Mouse (Mus musculus): ENCODE measurements at regions not wholly inside any gene's neighbourhood (a gene's known extent, or its start where the extent isn't known, plus 50 kb on each side); places are given as distances from the start of the nearest gene placed in this dataset.

DNA sequence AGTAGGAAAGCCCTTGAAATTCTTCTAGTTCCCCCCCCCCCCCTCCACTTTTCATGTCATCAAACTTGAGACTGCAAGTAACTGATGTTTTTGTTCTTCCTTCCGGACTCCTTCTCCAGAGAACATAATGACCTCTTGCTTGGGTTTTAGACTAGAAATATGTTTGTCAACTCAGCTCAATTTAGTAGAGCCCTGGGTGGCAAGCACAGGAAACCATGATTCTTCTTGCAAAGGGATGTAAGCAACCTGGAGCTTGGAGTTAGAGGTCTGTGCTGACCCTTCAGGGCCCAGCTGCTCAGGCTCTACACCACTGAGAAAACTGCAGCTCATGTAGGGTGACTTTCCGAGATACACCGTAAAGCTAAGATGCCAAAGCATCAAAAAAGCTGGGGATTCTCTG lies 127.2 kb upstream of the Meis1 start:
- no peak for DNase-seq (ENCODE audit: low read depth, low spot score)

DNA sequence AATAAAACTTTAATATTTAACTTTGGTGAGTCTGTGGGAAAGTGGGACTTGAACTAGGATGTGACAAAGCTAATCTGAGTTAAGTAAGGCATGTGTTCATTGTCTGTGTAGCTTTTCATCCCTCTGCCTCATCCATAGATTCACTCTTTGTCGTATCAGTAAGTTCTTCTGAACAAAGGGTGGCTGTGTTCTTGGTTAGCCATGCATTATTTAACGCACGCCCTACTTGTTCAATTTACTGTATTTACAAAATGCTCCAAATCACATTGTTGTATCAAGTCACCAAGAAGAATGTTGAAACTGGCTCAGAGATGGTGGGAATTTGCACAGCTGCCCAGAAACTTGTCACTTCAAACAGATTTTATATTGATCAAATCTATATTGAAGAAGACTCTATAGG lies 132.2 kb upstream of the Meis1 start:
- DNase-seq (ENCODE audit: low read depth, low spot score): no peak

GRCm38 (mm10) chr11:19153714-19154113 lies 134.9 kb upstream of the Meis1 start:
- no peak for DNase-seq (ENCODE audit: low read depth, low spot score)

DNA sequence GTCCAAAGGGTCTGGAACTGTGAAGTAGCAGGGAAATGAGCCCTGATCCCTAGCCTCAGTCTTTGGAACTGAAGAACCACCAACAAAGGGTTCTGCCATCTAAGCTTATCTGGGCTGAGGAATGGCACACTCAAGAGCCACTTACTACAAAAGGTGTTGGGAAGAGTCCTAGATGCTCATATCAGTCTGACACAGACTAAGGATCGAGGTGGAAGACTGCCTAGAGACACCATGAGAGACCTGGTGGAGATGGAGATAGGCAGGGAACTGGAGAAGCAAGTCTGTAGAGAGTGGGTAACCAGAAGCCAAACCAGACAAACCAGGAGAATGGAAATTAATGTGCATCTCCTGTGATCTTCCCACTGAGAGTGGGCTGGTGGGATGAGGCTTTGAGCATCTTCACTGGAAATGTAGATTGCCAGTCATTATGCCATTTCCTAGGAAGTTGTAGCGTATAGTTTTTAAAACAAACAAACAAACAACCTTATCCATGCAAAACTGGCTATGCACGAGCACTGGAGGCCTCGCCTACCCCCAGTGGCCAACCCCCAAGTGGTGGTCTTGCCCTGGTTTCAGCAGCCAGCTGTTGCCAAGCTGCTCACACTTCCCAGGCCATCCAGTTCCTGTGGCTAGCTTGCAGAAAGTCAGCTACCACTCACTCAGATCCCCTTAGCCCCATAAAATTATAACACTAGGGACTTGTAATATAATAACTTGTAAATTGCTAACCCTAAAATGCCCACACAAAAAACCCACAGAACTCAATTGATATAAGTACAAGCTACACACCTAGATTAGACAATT lies 136.2 kb upstream of the Meis1 start:
- DNase-seq (ENCODE audit: low read depth, low spot score): no peak

GRCm38 (mm10) chr11:19155617-19155983 lies 136.8 kb upstream of the Meis1 start:
- DNase-seq (ENCODE audit: low read depth, low spot score): no peak

DNA sequence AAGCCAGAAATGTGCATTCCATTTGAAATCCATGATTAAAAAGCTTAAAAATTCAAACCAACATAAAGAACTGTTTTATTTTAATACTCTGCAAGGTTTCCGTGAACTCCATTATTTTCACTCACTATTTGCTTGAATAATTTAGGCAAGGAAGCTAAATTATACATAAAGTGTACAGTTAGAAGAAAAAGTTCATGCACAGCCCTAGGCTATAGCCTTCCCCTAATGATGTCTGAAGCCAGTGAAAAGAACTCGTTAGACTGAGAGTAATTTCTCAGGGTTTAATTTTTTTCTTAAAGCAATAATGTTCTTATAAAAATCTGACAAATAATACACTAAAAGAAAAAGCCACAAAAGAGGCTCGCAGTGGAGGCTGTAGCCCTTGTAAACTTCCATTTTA lies 141.4 kb upstream of the Meis1 start:
- DNase-seq (ENCODE audit: low read depth, low spot score): no peak

- peak; percentile 8 for DNase-seq (ENCODE audit: low read depth, low spot score)
These were observed 141.9 kb upstream of the Meis1 start for GRCm38 (mm10) chr11:19160669-19161068.

DNA sequence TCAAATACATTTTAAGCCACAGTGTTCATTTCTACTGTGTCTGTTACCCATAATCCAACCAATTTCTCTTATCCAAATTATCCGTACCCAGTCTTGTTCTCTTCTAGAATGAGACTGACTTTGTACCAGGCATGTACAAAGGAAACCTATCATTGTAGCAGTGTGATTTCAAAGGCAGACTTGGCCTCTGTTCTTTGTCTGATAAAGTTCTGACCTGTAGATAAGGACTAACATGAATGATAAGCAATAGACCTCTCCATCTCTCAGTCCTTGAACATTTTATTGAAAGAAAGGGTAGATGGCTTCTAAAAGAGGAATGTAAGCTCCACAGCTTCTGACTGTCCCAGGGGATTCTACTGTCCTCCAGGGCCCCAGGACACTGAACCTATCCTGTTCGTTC lies 152.2 kb upstream of the Meis1 start:
- no peak for DNase-seq (ENCODE audit: low read depth, low spot score)

GRCm38 (mm10) chr11:19174305-19175017 lies 155.7 kb upstream of the Meis1 start:
- DNase-seq (ENCODE audit: low read depth, low spot score): no peak

GRCm38 (mm10) chr11:19179290-19179689 lies 160.5 kb upstream of the Meis1 start:
- DNase-seq (ENCODE audit: low read depth, low spot score): no peak

DNA sequence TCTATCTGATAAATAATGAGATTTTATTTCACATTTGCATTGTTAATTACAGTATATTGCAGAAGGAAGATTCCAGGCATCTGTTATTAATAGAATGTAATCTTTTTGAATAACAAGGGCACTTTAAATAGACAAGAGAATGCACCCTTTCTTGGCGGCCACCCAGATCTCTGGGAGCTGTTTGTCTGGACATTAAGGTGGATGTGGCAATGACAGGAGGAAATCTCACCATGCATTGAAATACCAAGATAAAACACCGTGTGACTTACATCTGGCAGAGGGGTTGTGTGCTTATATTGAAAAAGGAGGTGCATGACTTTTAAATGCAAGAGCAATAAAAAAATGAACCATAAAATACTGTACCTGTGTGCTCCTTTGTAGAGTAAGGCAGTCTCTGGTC lies 171.0 kb upstream of the Meis1 start:
- no peak for DNase-seq (ENCODE audit: low read depth, low spot score)

DNA sequence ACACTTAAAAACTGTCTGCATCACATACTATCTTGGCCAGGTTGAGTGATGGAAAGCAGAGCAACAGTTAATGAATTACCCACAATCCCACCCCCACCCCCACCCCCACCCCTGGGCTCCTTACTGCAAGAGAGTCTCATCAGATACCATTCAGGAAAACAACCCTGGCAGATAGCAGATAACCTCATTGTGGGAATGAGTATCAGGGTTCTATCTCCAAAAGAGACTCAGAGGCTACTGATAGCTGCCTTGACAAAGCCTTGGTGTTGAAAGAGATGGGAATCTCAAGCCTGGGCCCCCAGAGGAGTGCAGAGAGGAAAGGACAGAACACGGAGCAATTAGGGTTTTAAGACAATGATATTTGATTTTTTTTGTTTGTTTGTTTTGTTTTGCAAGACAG lies 175.7 kb upstream of the Meis1 start:
- no peak for DNase-seq (ENCODE audit: low read depth, low spot score)

DNA sequence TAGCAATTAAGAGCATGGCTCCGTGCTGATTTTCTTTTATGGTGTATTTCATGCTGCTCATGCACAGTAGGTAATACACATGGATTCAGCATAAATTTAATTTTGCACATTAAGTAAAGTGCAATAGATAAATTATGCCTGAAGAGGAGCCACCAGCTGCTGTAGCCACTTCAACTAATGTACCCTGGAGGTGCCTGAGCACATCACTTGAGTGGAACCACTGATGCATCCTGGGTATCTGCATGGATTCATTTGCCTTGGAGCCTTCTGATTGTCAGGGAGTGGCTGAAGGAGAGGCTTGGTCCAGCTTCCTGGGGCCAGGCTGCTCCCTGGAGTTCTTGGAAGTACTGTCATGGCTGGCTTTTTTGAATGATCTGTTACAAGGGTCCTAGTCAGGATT lies 179.0 kb upstream of the Meis1 start:
- DNase-seq (ENCODE audit: low read depth, low spot score): no peak

DNA sequence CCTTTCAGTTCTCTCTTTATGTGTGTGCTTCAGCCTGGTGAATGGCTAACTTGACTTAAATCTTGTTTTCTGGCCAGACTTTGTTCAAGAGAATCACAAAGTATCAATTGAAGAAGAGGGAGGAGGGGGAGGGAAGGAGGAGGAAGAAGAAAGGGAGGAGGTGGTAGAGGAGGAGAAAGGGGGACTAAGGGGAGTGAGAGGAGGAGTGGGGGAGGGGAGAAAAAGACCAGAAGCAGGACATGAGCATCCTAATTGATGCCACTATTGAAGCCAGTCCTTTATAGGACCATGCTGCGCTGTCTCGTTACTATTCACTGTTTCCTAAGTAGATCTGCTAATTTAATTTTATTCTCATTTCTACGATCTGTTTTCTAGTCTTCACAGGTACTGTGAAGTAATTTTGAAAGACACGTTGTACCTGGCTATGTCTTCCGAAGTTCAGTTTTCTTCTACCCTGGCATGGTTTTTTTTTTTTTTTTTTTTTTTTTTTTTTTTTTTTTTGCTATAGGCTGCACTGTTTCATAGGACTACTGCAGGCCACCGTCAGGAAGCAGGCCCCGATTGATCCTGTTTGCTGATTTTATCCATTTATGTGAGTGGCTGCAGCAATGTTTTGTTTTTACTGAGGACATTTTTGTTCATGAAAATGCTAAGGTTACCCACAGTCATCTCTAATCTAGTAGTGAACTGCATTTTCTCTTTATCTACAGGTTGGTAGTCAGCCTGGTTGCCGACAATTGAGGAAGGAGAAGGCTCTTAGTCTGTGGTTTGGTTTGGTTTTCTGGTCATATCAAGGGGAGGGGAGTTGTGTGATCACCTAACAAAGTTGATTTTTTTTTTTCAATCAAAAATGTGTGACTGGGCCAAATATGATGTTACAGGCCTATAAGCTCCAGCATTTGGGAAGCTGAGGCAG lies 184.1 kb upstream of the Meis1 start:
- no peak for DNase-seq (ENCODE audit: low read depth, low spot score)

DNA sequence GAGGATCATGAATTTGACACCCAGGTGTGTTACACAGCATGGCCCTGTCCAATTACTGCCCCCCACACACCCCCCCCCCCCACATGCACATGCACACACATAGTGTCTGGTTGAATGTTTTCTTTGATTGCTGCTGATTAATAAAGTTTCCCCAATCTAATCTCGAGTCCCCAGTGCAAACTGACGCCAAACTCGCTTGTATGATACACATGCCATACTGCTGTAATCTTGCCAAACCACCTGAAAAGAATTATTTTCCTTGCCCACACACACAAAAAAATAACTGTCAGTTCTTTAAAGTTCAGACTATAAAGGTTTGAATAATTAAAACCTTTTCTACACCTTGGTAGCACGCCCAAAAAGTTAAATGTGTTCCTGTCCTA lies 184.7 kb upstream of the Meis1 start:
- DNase-seq (ENCODE audit: low read depth, low spot score): no peak

- no peak for DNase-seq (ENCODE audit: low read depth, low spot score)
These were observed 185.2 kb upstream of the Meis1 start for GRCm38 (mm10) chr11:19203968-19204367.

GRCm38 (mm10) chr11:19204521-19204920 lies 185.7 kb upstream of the Meis1 start:
- no peak for DNase-seq (ENCODE audit: low read depth, low spot score)

DNA sequence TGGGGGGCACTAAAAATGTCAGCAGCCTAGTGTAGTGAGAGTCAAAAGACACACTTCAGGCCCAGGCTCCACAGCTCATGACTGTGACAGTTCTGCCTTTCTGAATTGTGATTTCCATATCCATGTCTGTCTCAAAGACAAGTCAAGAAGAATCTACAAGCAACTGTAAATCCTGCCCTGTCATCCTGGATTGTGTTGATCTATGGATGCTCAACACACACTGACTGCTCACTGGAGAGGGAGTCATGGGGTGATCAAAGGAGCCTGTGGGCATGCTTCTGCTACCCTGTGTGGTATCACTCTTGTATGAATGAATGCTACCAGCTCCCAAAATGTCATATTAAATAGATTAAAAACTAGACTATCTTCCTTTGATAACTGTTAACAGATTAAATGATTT lies 186.4 kb upstream of the Meis1 start:
- DNase-seq (ENCODE audit: low read depth, low spot score): no peak

GRCm38 (mm10) chr11:19219476-19219875 lies 200.7 kb upstream of the Meis1 start:
- DNase-seq (ENCODE audit: low read depth, low spot score): no peak

DNA sequence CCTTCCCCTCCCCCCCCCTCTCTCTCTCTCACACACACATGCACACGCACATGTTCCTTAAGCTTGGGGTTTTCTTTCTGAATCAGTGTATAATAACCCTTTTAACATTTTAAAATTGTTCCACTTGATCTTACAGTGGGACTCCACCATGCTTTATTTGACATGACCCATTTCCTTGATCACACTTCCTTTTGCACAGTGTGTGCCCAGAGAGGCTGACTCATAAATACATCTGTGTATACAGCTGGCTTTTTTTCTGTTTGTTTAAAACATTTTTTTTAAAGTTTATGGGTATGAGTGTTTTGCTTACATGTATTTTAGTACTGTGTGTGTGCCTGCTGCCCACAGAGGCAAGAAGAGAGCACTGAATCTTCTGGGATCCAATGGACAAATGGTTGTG lies 202.7 kb upstream of the Meis1 start:
- no peak for DNase-seq (ENCODE audit: low read depth, low spot score)

GRCm38 (mm10) chr11:19226756-19227155 lies 208.0 kb upstream of the Meis1 start:
- DNase-seq (ENCODE audit: low read depth, low spot score): no peak

DNA sequence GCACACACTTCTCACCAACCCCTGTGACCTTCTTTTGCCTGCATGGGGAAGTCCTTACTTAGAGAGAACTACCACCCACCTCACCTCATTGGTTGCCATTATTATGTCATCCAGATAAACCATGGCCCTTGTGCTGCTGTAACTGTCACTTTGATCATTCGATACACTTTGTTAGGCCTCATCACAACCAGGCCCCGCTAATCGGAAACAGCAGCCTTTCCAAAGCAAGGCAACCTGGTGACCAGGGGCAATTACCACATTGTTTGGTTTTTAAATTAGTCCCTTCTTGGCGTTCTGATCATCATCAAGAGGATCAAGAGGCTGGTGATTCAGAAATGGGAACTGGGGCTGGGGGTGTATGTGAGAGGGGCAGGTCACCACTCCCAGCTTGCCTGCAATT lies 208.9 kb upstream of the Meis1 start:
- no peak for DNase-seq (ENCODE audit: low read depth, low spot score)

All from R1 (cell line).